Mouse (Mus musculus): ENCODE data around the gene Zfp653. TPM values are rescaled to one million over a fixed set of nuclear protein-coding genes. Genes with fewer than 3 reads are reported as not detected.

The Zfp653 gene
- polyA plus RNA-seq, 3 experiments from 2014 or later: 2.9 to 7.0 (median 6.5) TPM

DNA sequence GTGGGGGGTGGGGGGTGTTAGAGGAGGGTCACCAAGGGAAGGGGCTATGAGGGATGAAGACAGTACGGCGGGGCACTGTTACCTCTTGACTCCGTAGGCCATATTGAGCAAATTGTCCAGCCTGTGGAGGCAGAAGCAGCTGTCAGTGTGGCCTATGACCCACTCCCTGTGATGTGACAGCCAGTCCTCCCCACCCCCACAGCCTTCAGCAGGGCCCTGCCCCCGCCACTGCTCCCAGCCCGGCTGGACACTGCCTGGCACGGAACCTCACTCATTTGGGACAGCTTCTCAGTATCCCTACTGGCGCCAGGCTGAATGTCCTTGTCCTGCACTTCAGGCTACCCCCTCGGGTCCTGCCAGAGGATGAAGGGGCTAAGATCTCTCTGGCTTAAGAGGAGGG lies 46.6 kb downstream of the Zfp653 start:
- no peak for ATAC-seq

DNA sequence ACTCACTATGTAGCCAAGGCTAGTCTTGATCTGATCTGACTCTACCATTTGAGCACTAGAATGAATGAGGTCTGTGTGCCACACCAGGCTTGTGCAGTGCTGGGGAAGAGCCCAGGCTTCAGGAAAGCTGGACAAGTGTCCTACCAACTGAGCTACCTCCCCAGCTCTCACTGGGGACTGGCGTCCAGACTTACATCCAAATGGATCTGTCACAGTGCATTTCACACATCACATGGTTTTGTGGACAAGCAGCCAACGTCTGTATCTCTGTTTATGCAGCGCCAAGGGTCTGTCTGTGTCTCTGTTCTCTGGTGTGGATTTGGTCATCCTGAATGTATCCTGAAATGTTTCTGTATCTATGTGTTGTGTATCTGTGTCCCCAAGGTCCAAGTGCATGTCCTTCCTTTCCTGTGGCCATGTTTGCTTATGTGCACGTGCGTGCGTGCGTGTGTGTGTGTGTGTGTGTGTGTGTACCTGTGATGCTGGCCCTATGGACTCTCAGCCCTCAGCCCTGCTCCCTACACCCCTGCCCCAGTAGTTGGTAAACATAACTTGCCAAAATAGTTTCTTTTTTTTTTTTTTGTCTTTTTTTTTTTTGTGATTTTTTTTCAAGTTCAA lies 53.9 kb downstream of the Zfp653 start:
- ATAC-seq: no peak

DNA sequence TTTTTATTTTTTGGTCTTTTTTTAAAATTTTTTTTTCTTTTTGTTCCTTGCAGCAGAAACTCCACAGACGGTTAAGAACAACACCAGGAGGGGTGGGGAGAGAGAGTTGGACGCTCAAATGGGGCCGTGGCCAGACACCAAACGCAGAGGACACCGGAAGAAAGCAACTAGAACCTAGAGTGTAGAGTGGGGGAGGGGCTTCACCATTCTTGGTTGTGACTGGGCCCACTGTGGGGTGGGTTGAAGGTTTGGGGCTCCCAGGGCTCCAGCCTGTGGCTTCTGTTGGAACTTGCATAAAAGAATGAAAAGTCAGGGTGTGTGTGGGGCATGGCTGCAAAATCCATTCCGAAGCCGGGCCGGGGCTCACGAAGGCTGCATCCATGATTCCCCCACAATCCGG lies 54.9 kb downstream of the Zfp653 start:
- no peak for ATAC-seq

DNA sequence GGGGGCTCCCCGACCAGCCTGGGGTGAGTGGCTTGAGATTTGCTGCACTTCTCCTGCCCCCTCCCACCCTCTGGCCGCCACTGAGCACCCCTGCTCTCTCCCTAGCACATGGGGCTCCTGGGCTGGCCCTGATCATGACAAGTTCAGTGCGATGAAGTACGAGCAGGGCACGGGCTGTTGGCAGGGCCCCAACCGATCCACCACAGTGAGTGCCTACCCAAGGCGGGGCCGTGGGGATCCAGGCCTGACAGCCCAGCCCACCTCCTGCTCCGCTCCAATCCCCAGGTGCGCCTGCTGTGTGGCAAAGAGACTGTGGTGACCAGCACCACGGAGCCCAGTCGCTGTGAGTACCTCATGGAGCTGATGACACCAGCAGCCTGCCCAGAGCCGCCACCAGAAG lies 58.4 kb downstream of the Zfp653 start:
- ATAC-seq: no peak

DNA sequence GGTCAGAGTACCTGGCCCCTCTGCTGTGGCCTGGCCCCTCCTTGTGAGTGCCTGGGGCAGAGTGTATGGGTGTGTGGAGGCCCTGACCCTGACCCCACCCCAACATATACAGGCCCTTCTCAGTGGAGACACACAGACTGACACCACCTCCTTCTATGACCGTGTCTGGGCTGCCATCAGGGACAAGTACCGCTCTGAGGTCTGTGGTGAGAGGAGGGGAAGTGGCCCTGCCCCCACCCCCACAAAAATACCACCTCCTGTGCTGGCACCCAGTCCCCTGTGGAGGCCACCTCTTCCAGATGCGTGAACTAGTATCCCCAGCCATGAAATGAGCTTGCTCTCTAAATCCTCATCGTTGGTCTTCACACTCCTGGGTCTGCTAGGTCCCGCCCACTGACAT lies 60.1 kb downstream of the Zfp653 start:
- no peak for ATAC-seq

Other genes with a start within 250 kb of the Zfp653 start
- not detected for gene Angptl8, start 235.9 kb downstream of the Zfp653 start, polyA plus RNA-seq (2017; shearing (Covaris generic))
- gene Dock6, start 218.7 kb downstream of the Zfp653 start, polyA plus RNA-seq (2017; shearing (Covaris generic)): 1 to 10 TPM; 1.7 to 2.1 (median 1.9) TPM
- 1 to 10 TPM; 7.4 to 9.6 (median 8.9) TPM for gene Rab3d, start 153.2 kb downstream of the Zfp653 start, polyA plus RNA-seq (2017; shearing (Covaris generic))
- not detected for gene Ccdc159, start 143.9 kb downstream of the Zfp653 start, polyA plus RNA-seq (2017; shearing (Covaris generic))
- 10 to 100 TPM in 1 of 3 experiments, 1 to 10 TPM in 2; 8.8 to 11.1 (median 9.7) TPM for gene Tmem205, start 143.8 kb downstream of the Zfp653 start, polyA plus RNA-seq (2017; shearing (Covaris generic))
- 1 to 10 TPM in 1 of 3 experiments, under 1 TPM in 2; 0.26 to 1.2 (median 0.45) TPM for gene Plppr2, start 134.3 kb downstream of the Zfp653 start, polyA plus RNA-seq (2017; shearing (Covaris generic))
- gene Swsap1, start 115.6 kb downstream of the Zfp653 start, polyA plus RNA-seq (2017; shearing (Covaris generic)): 1 to 10 TPM; 3.6 to 6.2 (median 4.9) TPM
- gene Epor, start 107.9 kb downstream of the Zfp653 start, polyA plus RNA-seq (2017; shearing (Covaris generic)): under 1 TPM in 2 of 3 experiments, not detected in 1; 0.31 to 0.38 TPM
- gene Rgl3, start 81.9 kb downstream of the Zfp653 start, polyA plus RNA-seq (2017; shearing (Covaris generic)): not detected
- gene Ccdc151, start 68.7 kb downstream of the Zfp653 start, polyA plus RNA-seq (2017; shearing (Covaris generic)): not detected
- gene Prkcsh, start 68.6 kb downstream of the Zfp653 start, polyA plus RNA-seq (2017; shearing (Covaris generic)): 10 to 100 TPM; 30.8 to 47.7 (median 36.1) TPM
- gene Elavl3, start 19.4 kb downstream of the Zfp653 start, polyA plus RNA-seq (2017; shearing (Covaris generic)): not detected
- gene Gm49318, start 117 bp downstream of the Zfp653 start, polyA plus RNA-seq (2017; shearing (Covaris generic)): not detected
- gene Ecsit, start 14.1 kb upstream of the Zfp653 start, polyA plus RNA-seq (2017; shearing (Covaris generic)): 10 to 100 TPM; 27.7 to 40.0 (median 37.7) TPM
- gene Cnn1, start 27.8 kb upstream of the Zfp653 start, polyA plus RNA-seq (2017; shearing (Covaris generic)): under 1 TPM; 0.20 to 0.36 (median 0.32) TPM
- gene Elof1, start 45.8 kb upstream of the Zfp653 start, polyA plus RNA-seq (2017; shearing (Covaris generic)): 10 to 100 TPM; 76.4 to 98.9 (median 89.4) TPM
- gene Acp5, start 64.3 kb upstream of the Zfp653 start, polyA plus RNA-seq (2017; shearing (Covaris generic)): 100 to 1,000 TPM; 155 to 257 (median 245) TPM
- gene Pigyl, start 85.5 kb upstream of the Zfp653 start, polyA plus RNA-seq (2017; shearing (Covaris generic)): 10 to 100 TPM; 40.1 to 46.8 (median 43.2) TPM
- not detected for gene Zfp872, start 116.7 kb upstream of the Zfp653 start, polyA plus RNA-seq (2017; shearing (Covaris generic))
- 10 to 100 TPM; 39.0 to 42.2 (median 40.6) TPM for gene Zfp809, start 154.3 kb upstream of the Zfp653 start, polyA plus RNA-seq (2017; shearing (Covaris generic))
- gene Zfp599, start 188.5 kb upstream of the Zfp653 start, polyA plus RNA-seq (2017; shearing (Covaris generic)): 1 to 10 TPM; 5.2 to 8.8 (median 7.8) TPM
- 10 to 100 TPM; 10.7 to 21.5 (median 17.5) TPM for gene Zfp810, start 236.3 kb upstream of the Zfp653 start, polyA plus RNA-seq (2017; shearing (Covaris generic))